Mouse (Mus musculus) liver, embryonic 13.5 days (tissue): ENCODE results near the gene Pex1. TPM values are rescaled to one million over a fixed set of nuclear protein-coding genes. Genes with fewer than 3 reads are reported as not detected.
"Not testable (repeated sequence)": the region's sequence is repeated elsewhere in the genome, so short reads cannot be mapped to it uniquely, and the experiment has no call there.

Experiments
- ATAC-seq: fragments of 200-750 bp; cut with Nextera tagmentation; 2 replicates; pipeline ENCODE4 v1.8.0; 2017; ENCODE audit warnings: low read depth, mild to moderate bottlenecking, moderate number of reproducible peaks, moderate library complexity
- DNase-seq: peaks from one replicate; pipeline ENCODE4 v3.0.0; 2022
- H3K27ac ChIP-seq: fragments of 300-500 bp; sonication (generic); 2 replicates; pipeline ENCODE4 v1.5.1; 2015; ENCODE audit warnings: moderate library complexity, mild to moderate bottlenecking, inconsistent platforms
- H3K27me3 ChIP-seq: fragments of 300-500 bp; sonication (generic); 2 replicates; pipeline ENCODE4 v1.6.1; 2015; ENCODE audit warnings: mild to moderate bottlenecking, inconsistent platforms
- H3K36me3 ChIP-seq: fragments of 300-500 bp; sonication (generic); 2 replicates; pipeline ENCODE4 v1.6.1; 2015; ENCODE audit warnings: mild to moderate bottlenecking, inconsistent platforms
- H3K4me1 ChIP-seq: fragments of 300-500 bp; sonication (generic); replicated peaks from 2 replicates; pipeline ENCODE4 v1.6.1; 2015; ENCODE audit warnings: inconsistent platforms
- H3K4me2 ChIP-seq: fragments of 300-500 bp; sonication (generic); 2 replicates; pipeline ENCODE4 v1.6.1; 2015; ENCODE audit warnings: inconsistent platforms, mild to moderate bottlenecking, moderate library complexity
- H3K4me3 ChIP-seq: fragments of 300-500 bp; sonication (generic); replicated peaks from 2 replicates; pipeline ENCODE4 v1.5.1; 2015; ENCODE audit warnings: mild to moderate bottlenecking, inconsistent platforms
- H3K9ac ChIP-seq: fragments of 300-500 bp; sonication (generic); 2 replicates; pipeline ENCODE4 v1.6.1; 2015; ENCODE audit warnings: mild to moderate bottlenecking, inconsistent platforms
- H3K9me3 ChIP-seq: fragments of 300-500 bp; sonication (generic); replicated peaks from 2 replicates; pipeline ENCODE4 v1.6.1; 2016; ENCODE audit warnings: inconsistent platforms
- WGBS: fragments of 180-500 bp; shearing (Covaris S2); methylation state at CpG from one replicate; pipeline ENCODE4 v1.1.7; 2015; ENCODE audit not compliant: insufficient replicate concordance; 5-methylcytosine and 5-hydroxymethylcytosine counted together
- polyA plus RNA-seq: library from polyadenylated mRNA; unstranded; fragments of >200 nt; fragmentation: Nextera tagmentation; extraction: Ambion mirVana; gene quantifications from 2 replicates; pipeline ENCODE4 v1.2.1, GENCODE M21; 2015

The Pex1 gene
- polyA plus RNA-seq, 1 experiment from 2014 or later: 4.9 TPM

GRCm38 (mm10) chr5:3600790-3601189, 4.9 kb downstream of the Pex1 start:
- no peak overlapping the region for H3K27ac ChIP-seq
- no peak for ATAC-seq

GRCm38 (mm10) chr5:3607114-3607513, 11.2 kb downstream of the Pex1 start:
- Histone ChIP-seq H3K27ac (no peak overlapping the region), H3K9ac (no peak overlapping the region), H3K27me3 (no peaks in the 10 kb centered on the region), H3K9me3 (no peaks in the 10 kb centered on the region), H3K36me3 (peaks cover 30% of the 10 kb centered on the region), H3K4me2 (no peak overlapping the region), H3K4me1 (no peaks in the 10 kb centered on the region), H3K4me3 (no peak overlapping the region)
- WGBS: 83% methylated on average over 9 of the region's 9 CpGs
- no peak for ATAC-seq
- DNase-seq: no peak

More at GRCm38 (mm10) chr5:3600790-3601189, 4.9 kb downstream of the Pex1 start:
- DNase-seq: no peak
- H3K4me2 ChIP-seq: no peak overlapping the region
- 75% methylated on average over 3 of the region's 3 CpGs for WGBS
- H3K36me3 ChIP-seq: peaks cover 9% of the 10 kb centered on the region
- H3K9me3 ChIP-seq: no peaks in the 10 kb centered on the region
- H3K9ac ChIP-seq: no peak overlapping the region
- peaks cover 6% of the 10 kb centered on the region for H3K4me1 ChIP-seq
- no peaks in the 10 kb centered on the region for H3K27me3 ChIP-seq
- H3K4me3 ChIP-seq: no peak overlapping the region

- Histone ChIP-seq H3K9me3 (no peaks in the 10 kb centered on the region), H3K27ac (no peak overlapping the region), H3K9ac (no peak overlapping the region), H3K4me1 (no peaks in the 10 kb centered on the region), H3K4me2 (no peak overlapping the region), H3K4me3 (no peak overlapping the region), H3K27me3 (no peaks in the 10 kb centered on the region), H3K36me3 (peaks cover 39% of the 10 kb centered on the region)
- ATAC-seq: no peak
- WGBS: 81% methylated on average over 7 of the region's 7 CpGs
- DNase-seq: no peak
Measured at GRCm38 (mm10) chr5:3609241-3609640, 13.4 kb downstream of the Pex1 start.

GRCm38 (mm10) chr5:3611835-3612234, 16.0 kb downstream of the Pex1 start:
- H3K9me3 ChIP-seq: not testable (repeated sequence)

GRCm38 (mm10) chr5:3620486-3620885, 24.6 kb downstream of the Pex1 start:
- Histone ChIP-seq H3K4me1 (no peaks in the 10 kb centered on the region), H3K4me3 (no peak overlapping the region), H3K9ac (no peak overlapping the region), H3K9me3 (no peaks in the 10 kb centered on the region), H3K27ac (no peak overlapping the region), H3K27me3 (no peaks in the 10 kb centered on the region), H3K36me3 (peaks cover 24% of the 10 kb centered on the region), H3K4me2 (no peak overlapping the region)
- 84% methylated on average over 7 of the region's 7 CpGs for WGBS
- ATAC-seq (no peak), DNase-seq (no peak)

More at GRCm38 (mm10) chr5:3611835-3612234, 16.0 kb downstream of the Pex1 start:
- H3K4me1 ChIP-seq, H3K4me3 ChIP-seq, H3K9ac ChIP-seq, H3K27me3 ChIP-seq, H3K27ac ChIP-seq, ATAC-seq, H3K4me2 ChIP-seq, DNase-seq: not testable (repeated sequence)
- H3K36me3 ChIP-seq: peaks cover 26% of the 10 kb centered on the region
- 69% methylated on average over 2 of the region's 2 CpGs for WGBS

- Histone ChIP-seq H3K4me1 (peaks cover 11% of the 10 kb centered on the region), H3K9me3 (no peaks in the 10 kb centered on the region), H3K9ac (no peak overlapping the region), H3K36me3 (peaks cover 26% of the 10 kb centered on the region), H3K4me2 (no peak overlapping the region), H3K4me3 (no peak overlapping the region), H3K27me3 (no peaks in the 10 kb centered on the region), H3K27ac (no peak overlapping the region)
- WGBS: 78% methylated on average over 5 of the region's 5 CpGs
- no peak for DNase-seq
- ATAC-seq: no peak
Measured at GRCm38 (mm10) chr5:3630055-3630454, 34.2 kb downstream of the Pex1 start.

GRCm38 (mm10) chr5:3631512-3632271, 35.8 kb downstream of the Pex1 start:
- H3K9me3 ChIP-seq: no peaks in the 10 kb centered on the region
- DNase-seq: no peak
- H3K4me1 ChIP-seq: peaks cover 11% of the 10 kb centered on the region
- 0 out of 2 replicates have a peak, but pooled peaks cover 21% of the 10 kb centered on the region for H3K36me3 ChIP-seq
- peak; percentile 66 for ATAC-seq
- H3K27me3 ChIP-seq: no peaks in the 10 kb centered on the region
- no peak overlapping the region for H3K9ac ChIP-seq
- no peak overlapping the region for H3K27ac ChIP-seq
- no peak overlapping the region for H3K4me2 ChIP-seq
- no peak overlapping the region for H3K4me3 ChIP-seq
- 64% methylated on average over 16 of the region's 16 CpGs for WGBS

GRCm38 (mm10) chr5:3632285-3632684, 36.4 kb downstream of the Pex1 start:
- Histone ChIP-seq H3K4me3 (no peak overlapping the region), H3K4me2 (no peak overlapping the region), H3K9ac (no peak overlapping the region), H3K36me3 (0 out of 2 replicates have a peak, but pooled peaks cover 21% of the 10 kb centered on the region), H3K4me1 (peaks cover 11% of the 10 kb centered on the region), H3K27me3 (no peaks in the 10 kb centered on the region), H3K27ac (no peak overlapping the region), H3K9me3 (no peaks in the 10 kb centered on the region)
- WGBS: 69% methylated on average over 5 of the region's 5 CpGs
- DNase-seq (no peak), ATAC-seq (no peak)

GRCm38 (mm10) chr5:3633315-3633714, 37.4 kb downstream of the Pex1 start:
- WGBS: 88% methylated on average over 13 of the region's 13 CpGs
- no peak overlapping the region for H3K4me2 ChIP-seq
- DNase-seq (no peak), ATAC-seq (no peak)
- H3K27me3 ChIP-seq: no peaks in the 10 kb centered on the region
- H3K9me3 ChIP-seq: no peaks in the 10 kb centered on the region
- H3K4me3 ChIP-seq: no peak overlapping the region
- H3K4me1 ChIP-seq: peaks cover 11% of the 10 kb centered on the region
- 0 out of 2 replicates have a peak, but pooled peaks cover 21% of the 10 kb centered on the region for H3K36me3 ChIP-seq
- H3K27ac ChIP-seq: no peak overlapping the region
- H3K9ac ChIP-seq: no peak overlapping the region

- H3K4me2 ChIP-seq: no peak overlapping the region
- H3K27me3 ChIP-seq: no peaks in the 10 kb centered on the region
- H3K9me3 ChIP-seq: no peaks in the 10 kb centered on the region
- no peak overlapping the region for H3K4me3 ChIP-seq
- ATAC-seq (no peak), DNase-seq (no peak)
- H3K36me3 ChIP-seq: 0 out of 2 replicates have a peak, but pooled peaks cover 21% of the 10 kb centered on the region
- no peak overlapping the region for H3K27ac ChIP-seq
- H3K4me1 ChIP-seq: peaks cover 11% of the 10 kb centered on the region
- H3K9ac ChIP-seq: no peak overlapping the region
- WGBS: 62% methylated on average over 4 of the region's 4 CpGs
Measured at GRCm38 (mm10) chr5:3633951-3634350, 38.1 kb downstream of the Pex1 start.

- H3K9me3 ChIP-seq: no peaks in the 10 kb centered on the region
- no peak overlapping the region for H3K27ac ChIP-seq
- H3K4me3 ChIP-seq: no peak overlapping the region
- H3K4me1 ChIP-seq: peaks cover 11% of the 10 kb centered on the region
- WGBS: 76% methylated on average over 8 of the region's 8 CpGs
- no peak overlapping the region for H3K4me2 ChIP-seq
- H3K9ac ChIP-seq: no peak overlapping the region
- H3K36me3 ChIP-seq: peaks cover 26% of the 10 kb centered on the region
- H3K27me3 ChIP-seq: no peaks in the 10 kb centered on the region
- DNase-seq: no peak
- no peak for ATAC-seq
Measured at GRCm38 (mm10) chr5:3635286-3635685, 39.4 kb downstream of the Pex1 start.

GRCm38 (mm10) chr5:3644621-3645020, 48.8 kb downstream of the Pex1 start:
- H3K36me3 ChIP-seq: peaks cover 45% of the 10 kb centered on the region
- no peak overlapping the region for H3K4me2 ChIP-seq
- ATAC-seq: no peak

More at GRCm38 (mm10) chr5:3644621-3645020, 48.8 kb downstream of the Pex1 start:
- Histone ChIP-seq H3K9ac (no peak overlapping the region), H3K27ac (no peak overlapping the region), H3K9me3 (no peaks in the 10 kb centered on the region), H3K4me1 (peaks cover 28% of the 10 kb centered on the region), H3K27me3 (no peaks in the 10 kb centered on the region), H3K4me3 (no peak overlapping the region)
- 85% methylated on average over 6 of the region's 6 CpGs for WGBS
- DNase-seq: no peak
